Mouse (Mus musculus) stomach, postnatal 0 days (tissue): ENCODE measurements around the gene Hprt.

Experiments used
- CTCF ChIP-seq: IDR thresholded peaks from 2 replicates; pipeline ENCODE4 v1.5.1; 2016; ENCODE audit warnings: antibody characterized with exemption, low read depth, mild to moderate bottlenecking, moderate library complexity
- EP300 ChIP-seq: optimal IDR thresholded peaks from 2 replicates; pipeline ENCODE3; 2016; ENCODE audit warnings: antibody characterized with exemption

GRCm38 (mm10) chrX:53052652-53053500, 64.9 kb downstream of the Hprt start:
- TF ChIP-seq CTCF = no peak; the same call in 1 of the 2 replicates
- TF ChIP-seq EP300 = no peak
